ENCODE assay signal across 9 mouse cellular contexts in genomic region chr5:63970281-63970732, GRCm38 (mm10). TPM values are rescaled to one million over a fixed set of nuclear protein-coding genes. Genes with fewer than 3 reads are reported as not detected.
A peak's percentile ranks its signal among the peaks of the same experiment; 100 is the strongest.
DNase-seq lines count a peak whose midpoint lies in the region; ATAC-seq lines count a peak whose summit lies in the region.
"Had no signal": no experiment of that assay in that cellular context is flagged by ENCODE, and none has a peak within 500 bp of the region (broad histone marks: within the 10 kb centered on the region; RNA-seq: fewer than 3 reads in every experiment).

No protein-coding gene starts in this region.

- 22% methylated on average over 7 of the region's 7 CpGs for WGBS in heart, embryonic 10.5 days
- 23% methylated on average over 7 of the region's 7 CpGs for WGBS in heart, embryonic 11.5 days (ENCODE audit: insufficient replicate concordance)
- 5% methylated on average over 7 of the region's 7 CpGs for WGBS in liver, embryonic 16.5 days (ENCODE audit: insufficient replicate concordance)

- no peak for ATAC-seq in heart, embryonic 11.5 days (replicated peaks; ENCODE audit: insufficient number of reproducible peaks, low FRiP score, low TSS enrichment)
- no peak for ATAC-seq in liver, embryonic 16.5 days (ENCODE audit: low read depth)
- ATAC-seq: Patski had no signal

- H3K27me3 ChIP-seq in heart, embryonic 10.5 days (ENCODE audit: insufficient read depth, poor library complexity, severe bottlenecking): no peaks in the 10 kb centered on the region
- H3K27me3 ChIP-seq in heart, embryonic 11.5 days (ENCODE audit: control insufficient read depth, insufficient read depth, low read length): no peaks in the 10 kb centered on the region
- H3K27me3 ChIP-seq in liver, embryonic 16.5 days (ENCODE audit: control insufficient read depth, insufficient read depth, low read depth, low read length): no peaks in the 10 kb centered on the region
- H3K27me3 ChIP-seq: Patski had no signal

- H3K9ac ChIP-seq in heart, embryonic 11.5 days (ENCODE audit: low read depth, low read length): no peak overlapping the region
- H3K9ac ChIP-seq in liver, embryonic 16.5 days (ENCODE audit: low read depth, low read length): no peak overlapping the region

- DNase-seq in heart, embryonic 10.5 days (ENCODE audit: low spot score): no peak
- peak; percentile 19 for DNase-seq in A20 (ENCODE audit: low read depth, low spot score)
- DNase-seq in embryo, embryonic 9.5 days (ENCODE audit: extremely low spot score): peak; percentile 56
- no peak for DNase-seq in layer of hippocampus, adult 8-10 months (ENCODE audit: low spot score in 2 of 2)
- no peak for DNase-seq in left cerebral cortex, postnatal 4 days
- DNase-seq in layer of hippocampus, postnatal 25 days (ENCODE audit: extremely low spot score in 1 of 2, low spot score in 1 of 2): no peak

- intact Hi-C loops in left cerebral cortex, postnatal 4 days (cut with DNase I): no loop called here

- no peaks in the 10 kb centered on the region for H3K36me3 ChIP-seq in heart, embryonic 10.5 days
- H3K36me3 ChIP-seq in heart, embryonic 11.5 days (ENCODE audit: control insufficient read depth, insufficient read depth, low read length): no peaks in the 10 kb centered on the region
- H3K36me3 ChIP-seq in liver, embryonic 16.5 days (ENCODE audit: control insufficient read depth, insufficient read depth): no peaks in the 10 kb centered on the region

- H3K27ac ChIP-seq in heart, embryonic 10.5 days: 0 out of 2 replicates have a peak overlapping the region, but pooled peaks have one; percentile 56
- H3K27ac ChIP-seq in heart, embryonic 11.5 days (ENCODE audit: low read depth, low read length): no peak overlapping the region
- H3K27ac ChIP-seq in liver, embryonic 16.5 days (ENCODE audit: low read length): peak overlapping the region; percentile 28

- H3K9me3 ChIP-seq in heart, embryonic 10.5 days: no peaks in the 10 kb centered on the region
- H3K9me3 ChIP-seq in heart, embryonic 11.5 days (replicated peaks; ENCODE audit: control insufficient read depth, low read length): no peaks in the 10 kb centered on the region
- H3K9me3 ChIP-seq in liver, embryonic 16.5 days (replicated peaks; ENCODE audit: control insufficient read depth, low read length): no peaks in the 10 kb centered on the region

- H3K4me1 ChIP-seq in heart, embryonic 10.5 days: peaks cover 16% of the 10 kb centered on the region
- H3K4me1 ChIP-seq in heart, embryonic 11.5 days (ENCODE audit: control insufficient read depth, insufficient read depth, low read length): 0 out of 2 replicates have a peak, but pooled peaks cover 6% of the 10 kb centered on the region
- peaks cover 31% of the 10 kb centered on the region for H3K4me1 ChIP-seq in liver, embryonic 16.5 days (ENCODE audit: control insufficient read depth, low read depth, low read length)

- H3K4me2 ChIP-seq in heart, embryonic 11.5 days: no peak overlapping the region
- H3K4me2 ChIP-seq in liver, embryonic 16.5 days (ENCODE audit: low read depth, low read length): peak overlapping the region; percentile 19; the same call in 1 of the 2 replicates

- no peak overlapping the region for H3K4me3 ChIP-seq in heart, embryonic 10.5 days
- H3K4me3 ChIP-seq in heart, embryonic 11.5 days (ENCODE audit: low read depth, low read length): no peak overlapping the region
- H3K4me3 ChIP-seq in liver, embryonic 16.5 days (ENCODE audit: low read depth, low read length): no peak overlapping the region

RNA-seq across cellular contexts. Expression of gene Rell1, which starts 1.6 kb away (rescaled TPM):
- polyA plus RNA-seq in heart, embryonic 10.5 days (2016; fragmentation: Nextera tagmentation; extraction: Ambion mirVana): 8.4 and 11.3 TPM in 2 replicates
- 6.6 and 8.3 TPM in 2 replicates for polyA plus RNA-seq in heart, embryonic 11.5 days (2014; fragmentation: Nextera tagmentation; extraction: Ambion mirVana)
- polyA plus RNA-seq in liver, embryonic 16.5 days (2015; fragmentation: Nextera tagmentation; extraction: Ambion mirVana): 8.9 and 9.1 TPM in 2 replicates
- 10 to 100 TPM; 10.5 to 13.3 (median 11.8) TPM for total RNA-seq in layer of hippocampus, adult 8-10 months (2022)
- total RNA-seq in left cerebral cortex, postnatal 4 days (2021): 10 to 100 TPM; 12.1 to 12.8 TPM
- total RNA-seq in layer of hippocampus, postnatal 25 days (2021): 10 to 100 TPM; 11.3 to 13.1 TPM

Comparison
In these comparisons a context has a peak if more than half of its experiments do, and no peak if none do; other contexts are left out.
1. DNase-seq: peak in A20 (single experiment) and embryo, embryonic 9.5 days (single experiment); none in heart, embryonic 10.5 days (single experiment), layer of hippocampus, adult 8-10 months (0 of 2), left cerebral cortex, postnatal 4 days (single experiment) and layer of hippocampus, postnatal 25 days (0 of 2).